Mouse (Mus musculus) retina, embryonic 14.5 days (tissue): ENCODE measurements at regions not wholly inside any gene's neighbourhood (a gene's known extent, or its start where the extent isn't known, plus 50 kb on each side); places are given as distances from the start of the nearest gene placed in this dataset.
A peak's percentile ranks its signal among the peaks of the same experiment; 100 is the strongest.

ENCODE experiments used
- DNase-seq: peaks from one replicate; pipeline ENCODE4 v3.0.0-alpha.2; 2015; ENCODE audit warnings: low spot score

DNA sequence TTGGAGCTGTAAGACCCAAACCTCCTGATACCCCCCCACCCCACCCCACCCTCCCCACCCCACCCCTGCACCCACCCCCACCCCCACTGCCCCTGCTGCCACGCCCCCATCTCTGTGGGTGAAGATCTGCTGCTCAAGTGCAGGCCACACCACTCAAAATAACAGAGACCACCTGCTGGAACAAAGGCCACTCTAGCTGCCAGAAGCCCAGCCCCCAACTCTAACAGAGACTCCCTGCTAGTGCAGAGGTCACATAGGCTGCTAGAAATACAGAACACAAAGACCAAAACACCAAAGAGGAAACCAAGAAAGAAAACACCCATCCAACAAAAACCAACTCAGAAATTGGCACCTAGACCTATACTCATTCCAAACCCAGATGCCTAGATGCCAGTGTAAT, 58.9 kb downstream of the Olfr267 start:
- no peak for DNase-seq

DNA sequence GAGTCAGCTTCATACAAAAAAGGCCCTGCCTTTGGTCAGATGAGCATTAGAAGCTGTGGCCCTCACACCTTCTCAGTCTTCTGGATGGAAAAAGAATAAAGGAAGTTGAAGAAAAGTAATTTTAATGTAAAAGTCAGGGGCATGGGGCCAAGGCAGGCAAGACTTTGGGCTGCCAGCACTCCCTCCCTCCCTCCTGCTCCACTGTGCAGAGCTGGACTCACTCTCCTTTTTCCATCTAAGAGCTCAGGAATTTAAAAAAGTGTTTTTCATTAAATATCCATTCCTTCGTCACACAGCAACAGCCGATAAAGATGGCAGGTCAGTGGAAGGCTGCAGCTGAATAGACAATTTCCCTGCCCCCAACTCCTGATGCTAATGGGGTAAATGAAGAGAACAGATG, 61.1 kb downstream of the Olfr267 start:
- DNase-seq: no peak

DNA sequence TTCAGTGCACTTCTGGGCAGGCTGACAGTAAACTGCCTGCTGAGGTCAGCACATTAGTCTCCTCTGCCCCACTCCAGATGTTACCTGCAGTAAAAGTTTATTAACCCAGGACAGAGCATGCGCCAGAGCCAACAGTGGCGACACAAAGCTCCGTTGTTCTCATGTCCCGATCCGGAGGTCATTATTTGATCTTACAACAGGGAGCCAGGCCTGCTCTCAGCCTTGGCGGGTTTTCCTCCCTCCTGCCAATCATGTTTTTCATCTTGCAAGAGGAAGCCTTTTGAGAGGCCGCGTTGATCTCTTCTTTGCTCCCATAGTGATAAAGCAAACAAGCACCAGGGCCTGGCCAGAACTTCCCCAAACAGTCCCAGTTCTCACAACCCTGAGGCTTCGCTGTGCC, 64.7 kb downstream of the Olfr267 start:
- DNase-seq: no peak

DNA sequence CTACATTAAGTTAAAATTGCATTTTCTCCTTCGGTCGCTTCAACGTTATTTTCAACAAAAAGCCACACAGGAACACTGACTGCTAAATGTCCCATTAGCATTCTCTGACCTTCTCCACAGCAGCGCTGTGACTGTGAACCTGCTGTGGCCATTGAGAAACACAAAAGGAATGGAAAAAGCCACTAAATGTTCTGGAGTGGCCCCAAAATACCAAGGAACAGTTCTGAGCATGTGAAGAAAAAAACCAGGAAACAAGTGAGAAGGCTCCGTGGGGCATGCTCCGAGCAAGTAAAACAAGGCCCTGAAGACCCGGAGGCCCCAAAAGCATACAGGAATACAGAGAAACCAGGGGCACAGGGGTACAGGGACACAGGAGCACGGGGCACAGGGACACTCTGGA, 66.8 kb downstream of the Olfr267 start:
- no peak for DNase-seq

DNA sequence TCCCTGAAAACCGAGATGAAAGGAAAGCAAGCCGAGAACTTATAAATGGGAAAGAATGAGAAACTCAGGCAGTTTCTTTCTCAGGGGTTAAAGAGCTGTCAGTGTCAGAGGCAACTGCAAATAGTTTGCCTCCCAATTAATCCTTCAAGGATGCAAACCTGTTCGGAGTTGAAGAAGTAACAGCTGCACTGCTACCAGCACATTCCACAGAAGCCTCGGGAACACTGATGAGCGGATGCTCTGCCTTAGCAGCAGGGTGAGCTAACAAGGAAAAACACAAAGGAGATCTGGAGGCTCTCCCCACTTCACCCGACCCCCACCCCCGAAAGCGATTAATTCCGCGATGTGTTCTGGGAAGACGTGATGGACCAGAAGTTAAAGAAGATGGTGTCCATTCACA, 71.1 kb downstream of the Olfr267 start:
- peak; percentile 35 for DNase-seq

DNA sequence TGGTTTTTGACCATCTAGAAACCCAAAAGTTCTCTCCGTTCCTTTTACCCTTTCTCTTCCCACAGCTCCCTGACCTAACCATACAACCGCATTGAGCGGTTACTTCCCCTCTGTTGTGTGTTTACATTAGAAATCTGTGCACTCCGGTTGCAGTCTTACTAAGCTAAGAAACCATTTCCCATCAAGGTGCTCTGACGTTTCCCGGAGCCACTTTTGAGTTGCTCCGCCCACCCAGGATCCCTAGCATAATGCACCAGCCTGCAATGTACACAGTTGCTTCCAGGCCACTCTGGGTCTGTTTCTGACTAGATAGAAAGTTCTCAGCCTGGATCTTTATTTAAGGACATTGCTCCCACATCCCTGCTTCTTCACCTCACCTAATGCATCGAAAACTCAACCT, 71.7 kb downstream of the Olfr267 start:
- no peak for DNase-seq

DNA sequence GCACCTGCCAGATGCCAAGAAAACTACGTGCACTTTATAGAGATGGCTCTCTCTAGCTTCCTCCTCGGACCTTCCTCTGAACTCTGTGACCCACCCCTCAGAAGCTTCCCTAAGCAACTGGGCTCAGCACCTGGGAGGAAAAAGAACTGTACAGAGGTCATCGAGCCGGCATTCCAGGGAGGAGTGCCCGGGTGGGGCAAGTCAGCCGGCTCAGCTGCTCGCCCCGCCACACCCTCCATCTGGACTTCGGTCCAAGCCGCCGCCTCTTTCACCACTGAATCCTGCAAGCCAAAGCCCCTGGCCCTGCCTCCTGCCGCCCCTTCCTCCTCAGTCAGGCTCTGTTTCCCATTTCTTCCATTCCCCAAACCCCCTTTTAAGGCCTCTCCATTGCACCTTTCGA, 73.3 kb downstream of the Olfr267 start:
- no peak for DNase-seq

DNA sequence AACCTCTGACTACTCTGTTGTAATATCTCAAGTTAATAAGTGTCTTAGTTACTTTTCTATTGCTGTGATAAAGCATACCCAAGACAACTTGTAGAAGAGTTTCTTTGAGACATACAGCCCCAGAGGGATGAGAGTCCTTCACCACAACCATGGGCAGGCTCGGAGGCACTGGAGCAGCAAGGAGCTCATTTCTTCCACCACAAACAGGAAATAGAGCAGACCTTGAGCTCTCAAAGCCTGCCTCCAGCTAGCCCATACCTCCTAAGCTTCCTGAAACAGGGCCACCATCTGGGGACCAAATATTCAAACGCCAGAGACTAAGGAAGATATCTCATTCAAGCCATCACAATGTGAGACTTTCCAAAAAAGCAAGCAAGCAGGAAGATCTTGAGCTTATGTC, 74.6 kb downstream of the Olfr267 start:
- DNase-seq: no peak

DNA sequence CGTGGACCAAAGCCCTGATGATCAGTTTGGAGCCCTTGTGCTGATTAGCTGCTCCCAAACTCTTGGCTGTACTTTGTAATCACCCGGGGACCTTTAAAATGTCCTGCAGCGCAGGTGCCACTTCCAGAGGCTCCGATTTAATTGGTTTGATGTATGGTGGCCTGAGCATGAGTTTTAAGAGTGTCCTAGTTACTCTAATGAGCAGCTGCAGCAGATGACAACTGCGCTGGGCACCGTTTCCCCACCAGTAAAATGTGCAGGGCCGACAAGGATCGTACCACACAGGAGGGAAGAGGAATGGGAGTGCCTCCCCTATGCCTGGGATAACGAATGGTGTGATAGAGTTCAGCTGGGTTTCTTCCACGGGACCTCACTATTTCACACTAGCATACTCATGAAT, 75.3 kb downstream of the Olfr267 start:
- DNase-seq: peak; percentile 37

DNA sequence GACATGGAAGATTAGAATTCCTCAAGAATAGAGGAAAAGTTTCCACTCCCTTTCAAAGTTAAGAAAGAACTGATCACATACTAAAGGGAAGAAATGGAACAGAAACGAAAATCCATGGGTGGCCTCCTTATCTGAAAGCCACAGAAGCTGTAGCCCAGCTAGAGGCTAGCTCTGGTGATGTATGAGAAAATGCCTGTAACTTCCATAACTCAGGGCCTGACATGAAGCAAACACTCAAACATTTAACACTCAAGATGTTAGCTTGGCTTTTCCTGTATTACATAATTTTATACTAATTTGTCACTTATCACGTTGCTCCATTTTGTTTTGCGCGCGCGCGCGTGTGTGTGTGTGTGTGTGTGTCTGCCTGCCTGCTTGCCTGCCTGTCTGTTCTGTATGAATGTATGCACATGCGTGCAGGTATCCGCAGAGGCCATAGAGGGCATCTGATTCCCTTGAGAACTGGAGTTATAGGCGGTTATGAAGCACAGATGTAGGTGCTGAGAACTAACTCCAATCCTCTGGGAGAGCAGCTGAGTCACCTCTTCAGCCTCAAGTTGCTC, 88.2 kb downstream of the Olfr267 start:
- no peak for DNase-seq

DNA sequence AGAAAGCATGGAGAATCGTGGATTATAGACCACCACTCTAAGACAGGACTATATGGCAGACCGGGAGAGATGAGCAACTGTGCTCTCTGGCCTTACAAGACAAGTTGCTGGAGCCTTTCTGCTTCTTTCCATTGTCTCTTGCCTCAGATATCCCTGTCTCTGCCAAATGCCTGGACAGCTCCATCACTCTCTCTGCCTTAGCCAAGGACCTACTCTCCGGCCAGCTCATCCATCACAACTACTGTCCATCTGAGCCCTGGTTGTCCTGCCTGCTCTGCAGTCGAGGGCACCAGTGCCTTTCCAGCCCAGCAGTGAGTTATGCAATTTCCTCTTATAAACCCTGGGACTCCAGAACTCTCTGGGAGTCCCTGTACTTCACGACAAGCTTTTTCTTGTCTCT, 88.7 kb downstream of the Olfr267 start:
- no peak for DNase-seq

DNA sequence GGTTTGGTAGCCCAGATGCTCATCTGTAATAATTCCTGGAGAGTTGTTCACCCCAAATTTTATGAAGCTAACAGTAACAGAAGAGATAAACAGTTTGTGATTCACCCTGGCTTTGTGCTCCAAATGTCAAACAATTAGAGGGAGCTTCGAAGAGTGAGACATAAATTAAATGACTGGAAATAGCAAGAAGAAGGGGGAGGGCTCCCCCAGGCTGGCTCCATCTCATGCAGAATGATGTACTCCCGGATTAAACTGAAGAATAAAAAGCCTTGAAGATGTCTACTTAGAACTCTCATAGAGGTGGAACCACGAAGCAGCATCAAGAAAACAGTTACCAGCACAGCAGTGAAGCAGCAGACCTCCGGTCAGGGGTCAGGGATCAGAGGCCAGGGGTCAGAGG, 90.8 kb downstream of the Olfr267 start:
- no peak for DNase-seq

DNA sequence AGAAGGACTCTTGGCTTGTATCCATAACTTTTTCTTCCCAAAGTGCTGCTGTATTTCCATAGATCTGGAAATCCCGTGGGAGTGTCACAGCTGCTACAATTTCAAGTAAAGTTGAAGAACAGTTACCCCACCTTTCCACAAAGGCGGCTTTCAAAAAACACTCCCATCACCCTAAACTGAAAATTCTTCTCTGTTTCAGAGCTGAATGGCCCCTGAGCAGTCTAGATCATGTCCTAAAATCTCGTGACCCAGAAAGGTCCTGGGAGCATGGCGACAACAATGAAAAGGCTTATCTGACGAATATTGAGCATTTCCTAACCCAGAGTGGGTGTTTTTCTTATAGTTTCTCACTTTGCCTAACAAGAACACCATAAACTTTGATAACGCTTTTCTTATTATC, 92.2 kb downstream of the Olfr267 start:
- DNase-seq: peak; percentile 75

DNA sequence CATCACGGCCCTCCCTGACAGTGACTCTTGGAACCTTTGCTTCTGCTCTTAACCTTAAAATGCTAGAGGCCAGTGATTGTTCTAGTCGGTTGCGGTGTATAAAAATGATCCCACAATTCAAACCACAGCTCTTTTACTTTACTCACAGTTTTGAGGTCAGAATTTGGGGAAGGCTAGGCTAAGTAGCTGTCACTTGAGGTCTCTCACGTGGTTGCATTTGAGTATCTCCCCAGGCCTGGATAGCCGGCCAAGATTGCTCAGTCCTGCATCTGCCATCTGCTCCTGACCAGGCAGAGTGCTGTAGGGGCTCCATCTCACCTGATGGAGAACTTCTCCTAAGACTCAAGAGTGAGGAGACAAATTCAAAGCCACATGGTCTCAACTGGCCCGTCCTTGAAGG, 94.5 kb downstream of the Olfr267 start:
- DNase-seq: no peak

DNA sequence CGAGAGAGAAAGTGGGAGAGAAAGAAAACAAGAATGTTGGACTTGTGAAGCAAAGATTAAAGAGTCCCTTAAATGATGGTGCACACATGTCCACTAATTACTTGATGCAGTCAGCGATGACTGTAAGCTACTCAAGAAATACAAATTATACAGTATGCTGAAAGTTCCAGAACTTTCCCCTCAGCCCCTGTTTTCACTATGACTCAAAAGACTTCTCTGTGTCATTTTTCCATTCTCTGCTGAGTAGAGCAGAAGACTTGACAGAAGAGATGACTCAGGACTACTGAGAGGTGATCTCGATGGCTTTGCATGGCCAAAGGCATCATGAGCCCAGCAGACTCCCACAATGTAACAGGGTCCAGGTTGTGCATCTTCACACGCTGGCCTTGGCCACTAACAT, 105.6 kb downstream of the Olfr267 start:
- no peak for DNase-seq

DNA sequence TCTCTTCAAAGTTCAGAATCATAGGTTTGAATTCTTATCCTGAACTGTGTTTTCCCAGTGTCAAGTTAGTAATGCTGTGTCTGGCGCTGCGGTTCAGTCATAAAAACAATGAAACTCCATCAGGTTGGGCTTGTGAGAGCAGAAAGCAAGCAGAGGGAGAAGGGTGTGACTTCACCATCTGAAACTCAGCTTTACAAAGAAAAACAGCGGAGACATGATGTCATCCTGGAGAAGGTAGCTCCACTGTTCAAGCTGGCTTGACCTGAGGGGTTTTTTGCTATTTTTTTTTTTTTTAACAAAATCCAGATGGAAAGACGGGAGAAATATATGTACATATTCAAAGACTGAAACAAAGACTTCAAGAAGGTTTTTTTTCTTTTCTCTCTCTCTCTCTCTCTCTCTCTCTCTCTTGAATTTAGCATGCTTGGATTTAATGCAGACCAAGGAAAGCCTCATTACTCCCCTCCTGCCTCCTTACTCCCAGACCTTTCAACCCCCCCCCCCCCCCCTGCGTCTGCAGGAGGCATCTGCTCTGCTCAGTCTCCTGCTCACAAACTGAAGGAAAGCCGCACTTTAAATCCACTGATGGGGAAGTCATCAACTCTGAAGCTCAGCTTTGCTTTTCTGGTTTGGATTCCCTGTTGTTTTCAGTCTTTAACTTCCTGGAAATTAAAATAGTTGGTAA, 109.7 kb downstream of the Olfr267 start:
- no peak for DNase-seq

DNA sequence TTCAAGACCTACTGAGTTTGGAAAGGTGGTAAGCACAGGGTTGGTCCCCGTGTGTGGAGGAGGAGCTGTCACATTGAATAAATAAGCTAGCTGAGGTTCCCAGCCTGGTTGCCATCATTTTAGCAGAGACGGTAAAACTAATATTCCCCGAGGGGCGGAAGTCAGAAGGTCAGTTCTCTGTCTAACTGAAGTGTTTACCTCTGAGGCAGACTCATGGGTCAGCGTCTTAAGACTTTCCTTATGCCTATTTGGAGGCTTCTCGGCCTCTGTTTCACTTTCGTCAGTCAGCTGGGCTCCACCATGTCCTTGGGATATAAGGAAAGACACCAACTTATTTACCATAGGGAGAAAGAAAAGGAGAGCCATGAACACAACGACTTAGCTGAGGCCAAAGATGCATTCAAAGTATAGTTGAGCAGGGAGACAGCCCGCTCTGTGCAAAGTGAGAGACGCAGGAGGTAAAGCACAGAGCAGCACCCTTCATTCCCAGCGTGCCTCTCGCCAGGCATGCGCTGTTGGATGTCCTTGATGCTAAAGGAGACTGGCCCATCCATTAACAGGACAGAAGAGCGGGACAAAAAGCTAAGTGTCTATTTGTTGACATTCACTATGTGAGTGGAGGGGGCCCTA, 116.0 kb downstream of the Olfr267 start:
- peak; percentile 48 for DNase-seq

DNA sequence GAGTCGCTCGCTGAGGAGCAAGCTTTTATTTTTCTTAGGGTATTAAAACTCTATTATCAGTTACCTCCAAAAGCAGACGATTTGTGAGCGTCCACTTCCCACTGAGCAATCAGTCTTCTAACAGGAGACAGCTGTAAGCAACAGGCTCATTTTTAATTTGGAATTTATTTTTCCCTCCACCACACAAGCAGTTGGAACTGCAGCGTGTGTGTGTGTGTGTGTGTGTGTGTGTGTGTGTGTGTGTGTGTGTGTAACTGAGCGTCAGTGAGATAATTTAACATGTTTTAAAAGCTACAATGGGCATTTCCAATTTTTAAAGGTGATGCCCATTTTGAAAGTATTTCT, 116.6 kb downstream of the Olfr267 start:
- DNase-seq: no peak

DNA sequence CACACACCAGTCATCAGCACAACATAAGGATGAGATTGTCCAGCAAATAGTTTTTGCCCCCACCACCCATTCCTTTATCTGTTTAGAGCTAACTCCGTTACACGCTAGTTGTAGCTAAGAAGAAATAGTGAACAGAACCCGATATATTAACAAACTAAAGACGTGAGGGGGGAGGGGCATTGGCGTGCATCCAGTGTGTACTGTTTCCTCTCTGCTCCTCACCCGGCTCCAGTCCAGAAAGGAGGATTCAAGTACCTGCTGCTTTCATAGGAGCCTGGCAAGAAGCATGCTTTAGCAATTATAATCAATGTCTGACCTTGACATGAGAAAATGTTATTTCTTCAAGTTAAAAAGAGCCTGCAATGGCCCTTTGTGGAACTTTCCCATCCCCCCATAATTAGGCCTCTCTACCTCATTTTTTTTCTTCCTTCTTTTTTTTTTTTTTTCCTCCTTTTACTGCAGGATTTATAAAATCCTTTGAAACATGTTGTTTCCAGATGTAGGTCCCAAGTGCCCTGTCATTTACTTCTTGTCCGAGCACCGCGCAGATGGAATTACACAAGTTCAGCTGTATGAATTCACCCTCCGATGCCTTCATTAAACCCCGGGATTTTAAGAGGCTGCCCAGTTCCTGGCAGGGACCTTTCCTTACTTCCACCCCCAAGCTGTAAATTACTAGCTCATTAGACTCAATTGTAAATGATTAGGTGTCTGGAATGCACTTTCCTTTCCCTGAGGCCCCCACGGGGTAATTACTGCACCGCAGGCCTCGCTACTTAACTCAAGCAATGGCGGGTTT, 116.6 kb upstream of the Lpar1 start:
- DNase-seq: peak; percentile 80

DNA sequence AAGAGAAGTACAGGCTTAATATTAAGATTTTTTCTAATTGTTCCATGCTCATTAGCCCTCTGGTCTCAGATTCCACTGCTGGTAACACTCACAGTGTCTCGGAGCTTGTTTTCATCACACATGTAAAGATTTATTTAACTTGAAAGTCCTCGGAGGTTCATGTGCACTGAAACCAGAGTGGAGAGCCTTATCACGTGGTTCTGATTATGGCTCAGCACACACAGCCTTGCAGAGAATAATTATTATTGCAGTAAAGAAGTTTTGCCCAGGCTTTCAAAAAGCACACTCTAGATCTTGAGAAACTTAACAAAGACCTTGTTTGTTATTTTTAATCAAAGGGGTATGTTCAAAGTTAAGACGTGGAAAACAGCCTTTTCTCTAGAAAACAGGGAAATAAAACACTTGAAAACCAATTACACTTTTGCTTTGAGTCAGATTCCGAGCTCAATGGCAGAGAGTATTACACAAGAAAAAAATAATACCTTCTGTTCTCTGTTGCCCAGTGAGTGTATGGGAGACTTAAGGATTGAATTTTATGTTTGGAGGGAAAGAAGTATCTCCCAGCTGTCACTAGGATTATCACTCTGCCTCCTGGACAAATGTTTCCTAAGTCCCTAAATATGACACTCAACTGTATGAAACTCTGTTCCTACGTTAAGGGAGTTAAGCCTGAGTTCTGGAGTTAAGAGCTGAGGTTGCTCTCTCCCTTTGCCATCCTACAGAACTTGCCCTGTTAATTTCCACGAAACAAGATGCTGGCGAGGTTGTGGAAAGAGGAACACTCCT, 114.9 kb upstream of the Lpar1 start:
- no peak for DNase-seq

DNA sequence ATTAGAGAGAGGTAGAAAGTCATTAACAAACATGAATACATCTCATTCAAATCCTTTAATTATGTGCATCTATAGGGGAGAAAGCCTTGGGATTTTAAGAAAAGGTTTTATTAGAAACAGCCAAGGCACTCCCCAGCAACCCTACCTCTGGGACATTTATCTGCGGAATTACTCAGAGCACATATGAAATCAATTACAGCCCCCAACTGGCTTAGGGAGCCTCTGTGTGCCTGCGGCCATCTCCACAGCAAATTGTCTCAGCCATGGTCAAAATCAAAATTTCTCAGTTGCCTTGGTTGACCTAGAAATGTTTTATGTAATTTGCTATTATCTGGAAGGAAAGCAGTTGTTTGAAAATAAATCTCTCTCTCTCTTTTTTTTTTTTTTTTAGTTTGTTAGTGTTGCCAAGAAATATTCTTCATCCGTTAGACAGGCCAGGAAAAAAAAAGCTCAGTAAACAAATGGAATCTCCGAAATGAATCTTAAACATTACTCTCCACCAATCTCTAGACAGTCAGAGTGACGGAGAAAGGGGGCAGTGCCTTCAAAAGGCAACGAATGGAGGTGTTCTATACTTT, 110.0 kb upstream of the Lpar1 start:
- no peak for DNase-seq

DNA sequence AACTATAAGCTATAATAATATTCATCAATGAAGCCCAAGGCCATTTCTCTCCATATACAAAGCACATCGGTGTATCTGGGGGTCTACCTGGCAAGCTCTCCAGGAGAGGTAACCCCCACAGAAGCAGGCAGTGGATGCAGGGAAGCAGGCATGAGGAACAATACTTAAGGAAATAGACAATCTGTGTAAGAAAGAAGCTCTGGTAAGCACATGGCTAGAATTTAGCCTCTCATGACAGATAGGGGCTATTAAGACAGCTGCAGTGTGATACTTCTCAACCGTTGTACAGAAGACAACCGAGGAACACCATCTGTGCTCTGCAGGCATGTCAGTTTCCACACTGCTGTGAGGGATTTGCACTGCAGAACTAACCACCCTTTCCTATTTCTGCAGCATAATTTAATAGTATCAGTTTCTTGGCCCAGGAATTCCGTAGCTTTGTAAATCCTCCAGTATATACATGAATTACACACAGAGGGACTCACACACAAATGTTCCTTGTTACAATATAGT, 108.1 kb upstream of the Lpar1 start:
- DNase-seq: no peak
